Mouse (Mus musculus): ENCODE results near the gene Src. TPM values are rescaled to one million over a fixed set of nuclear protein-coding genes. Genes with fewer than 3 reads are reported as not detected.
"Not testable (repeated sequence)": the region's sequence is repeated elsewhere in the genome, so short reads cannot be mapped to it uniquely, and the experiment has no call there.

Src gene
- polyA plus RNA-seq, 1 experiment from 2014 or later: 18.5 TPM

DNA sequence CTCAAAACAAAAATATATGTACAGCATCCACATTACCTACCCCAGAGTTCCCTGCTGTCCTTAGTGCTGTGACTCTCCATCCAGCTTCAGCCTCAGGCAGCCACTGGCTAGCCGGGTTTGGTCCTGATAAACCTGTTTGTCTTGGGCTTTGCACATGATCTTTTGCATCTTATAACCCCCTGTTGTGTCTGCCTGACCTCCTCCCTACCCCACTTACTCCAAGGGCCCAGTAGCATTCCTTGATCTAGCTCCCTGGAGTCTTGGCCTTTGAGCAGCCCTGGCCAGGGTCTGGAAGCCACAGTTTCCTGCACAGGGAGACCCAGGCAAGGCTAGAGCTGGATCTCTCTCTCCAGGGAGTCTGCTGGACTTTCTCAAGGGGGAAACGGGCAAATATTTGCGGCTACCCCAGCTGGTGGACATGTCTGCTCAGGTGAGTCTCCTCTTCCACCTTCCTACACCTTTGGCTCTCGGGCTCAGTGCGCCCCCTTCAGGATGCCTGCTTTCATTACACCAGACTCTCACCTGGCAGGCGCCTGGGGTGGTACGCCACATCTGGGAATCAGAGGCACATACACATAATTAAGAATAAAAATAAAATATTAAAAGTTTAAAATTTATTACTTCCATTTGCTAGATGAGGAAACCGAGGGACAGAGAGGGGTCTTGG is 50.0 kb downstream of the Src start:
- H3K4me1 ChIP-seq: peaks cover 62% of the 10 kb centered on the region
- H3K4me2 ChIP-seq: no peak overlapping the region
- ATAC-seq (ENCODE audit: insufficient number of reproducible peaks, low FRiP score, low TSS enrichment, low read depth): no peak
- H3K27ac ChIP-seq: no peak overlapping the region
- no peak overlapping the region for H3K4me3 ChIP-seq
- WGBS: 62% methylated on average over 8 of the region's 8 CpGs
- H3K9ac ChIP-seq: no peak overlapping the region
- no peaks in the 10 kb centered on the region for H3K9me3 ChIP-seq
- peaks cover 62% of the 10 kb centered on the region for H3K36me3 ChIP-seq
- no peaks in the 10 kb centered on the region for H3K27me3 ChIP-seq

DNA sequence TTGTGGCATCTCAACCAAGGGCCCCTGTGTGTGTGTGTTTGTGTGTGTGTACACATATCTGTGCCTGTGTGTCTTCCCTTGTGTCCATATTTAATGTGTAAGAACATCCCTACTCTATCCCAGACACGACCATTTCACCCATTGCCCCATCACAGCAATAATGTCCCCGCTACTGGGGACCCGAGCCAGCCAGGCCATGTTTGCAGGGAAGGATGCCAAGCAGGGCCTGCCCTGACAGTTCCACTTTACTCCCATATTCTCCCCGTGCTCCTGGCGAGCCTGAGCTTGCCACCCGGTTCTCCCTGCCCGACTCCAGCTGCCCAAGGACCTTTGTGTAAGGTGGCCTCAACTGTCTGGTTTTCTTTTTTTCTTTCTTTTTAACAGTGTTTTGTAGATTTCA is 53.0 kb downstream of the Src start:
- no peaks in the 10 kb centered on the region for H3K9me3 ChIP-seq
- H3K36me3 ChIP-seq: peaks cover 43% of the 10 kb centered on the region
- peak overlapping the region; percentile 67 for H3K27ac ChIP-seq
- peaks cover 64% of the 10 kb centered on the region for H3K4me1 ChIP-seq
- H3K9ac ChIP-seq: no peak overlapping the region
- no peak overlapping the region for H3K4me2 ChIP-seq
- no peak for ATAC-seq (ENCODE audit: insufficient number of reproducible peaks, low FRiP score, low TSS enrichment, low read depth)
- no peaks in the 10 kb centered on the region for H3K27me3 ChIP-seq
- no peak overlapping the region for H3K4me3 ChIP-seq
- 50% methylated on average over 7 of the region's 7 CpGs for WGBS

DNA sequence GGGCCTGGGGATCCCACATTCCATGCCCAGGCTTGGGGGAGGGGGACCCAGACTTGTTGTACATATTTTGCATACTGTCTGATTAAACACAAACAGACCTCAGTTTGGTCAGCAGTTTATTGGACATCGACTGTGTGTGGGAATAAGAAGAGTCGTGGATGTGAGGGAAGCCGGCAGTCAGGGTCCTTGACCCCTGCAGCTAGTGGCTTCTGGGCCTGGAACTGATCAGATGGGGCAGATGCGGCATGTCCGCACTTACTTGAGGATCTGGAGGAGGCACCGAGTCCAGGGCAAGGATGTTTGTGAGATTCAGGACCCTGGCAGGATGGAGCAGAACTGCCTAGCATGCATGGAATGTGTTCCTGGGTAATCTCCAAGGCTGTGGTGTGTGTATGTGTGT is 53.5 kb downstream of the Src start:
- Histone ChIP-seq H3K27me3 (no peaks in the 10 kb centered on the region), H3K27ac (peak overlapping the region; percentile 67), H3K9ac (no peak overlapping the region), H3K36me3 (peaks cover 39% of the 10 kb centered on the region), H3K4me2 (no peak overlapping the region), H3K4me3 (no peak overlapping the region), H3K4me1 (peaks cover 64% of the 10 kb centered on the region), H3K9me3 (no peaks in the 10 kb centered on the region)
- WGBS: 19% methylated on average over 6 of the region's 6 CpGs
- ATAC-seq (ENCODE audit: insufficient number of reproducible peaks, low FRiP score, low TSS enrichment, low read depth): no peak

DNA sequence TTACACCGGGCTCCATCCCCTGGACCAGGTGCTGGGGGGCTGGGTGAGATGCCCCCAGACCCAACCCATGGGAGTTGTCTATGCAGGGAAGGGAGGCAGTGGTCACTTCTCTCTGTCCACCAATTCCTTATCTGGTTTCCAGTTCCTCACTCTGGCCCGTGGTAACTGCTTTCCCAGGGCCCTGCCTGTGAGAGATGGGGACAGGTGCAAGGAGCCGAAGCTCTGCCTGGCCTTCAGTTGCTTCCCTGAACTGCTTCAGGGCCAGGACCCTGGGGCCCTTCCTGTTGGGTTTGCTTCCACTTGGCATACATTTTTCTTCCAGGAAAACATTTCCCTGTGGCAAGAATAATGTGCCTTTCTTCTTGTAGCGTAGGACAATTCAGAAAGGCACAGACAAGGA is 54.2 kb downstream of the Src start:
- WGBS: 56% methylated on average over 4 of the region's 4 CpGs
- no peak for ATAC-seq (ENCODE audit: insufficient number of reproducible peaks, low FRiP score, low TSS enrichment, low read depth)
- peaks cover 64% of the 10 kb centered on the region for H3K4me1 ChIP-seq

DNA sequence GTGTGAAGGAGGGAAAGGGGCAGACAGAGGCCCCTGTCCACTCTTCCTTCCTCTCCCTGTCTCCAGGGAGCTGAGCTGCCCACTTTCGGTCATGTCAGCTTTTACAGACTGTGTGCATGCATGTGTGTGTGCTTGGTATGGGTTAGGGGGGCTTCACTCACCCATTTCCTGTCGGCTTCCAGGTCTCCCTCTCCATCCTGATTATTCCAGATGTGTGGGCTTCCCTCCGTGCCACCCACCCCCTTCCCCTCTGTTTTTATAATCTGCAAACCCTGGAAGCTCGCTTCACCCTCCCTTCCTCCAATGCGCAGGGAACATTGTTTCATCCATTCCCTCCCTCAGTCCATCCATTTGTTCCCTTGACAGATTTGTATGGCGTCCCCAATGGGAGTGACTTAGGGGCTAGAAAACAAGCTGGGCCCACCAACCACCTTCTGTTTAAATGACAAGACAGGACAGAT is 56.1 kb downstream of the Src start:
- Histone ChIP-seq H3K4me2 (0 out of 2 replicates have a peak overlapping the region, but pooled peaks have one; percentile 3), H3K27me3 (no peaks in the 10 kb centered on the region), H3K4me3 (no peak overlapping the region), H3K9me3 (no peaks in the 10 kb centered on the region), H3K9ac (no peak overlapping the region), H3K27ac (peak overlapping the region; percentile 63), H3K36me3 (peaks cover 14% of the 10 kb centered on the region), H3K4me1 (peaks cover 62% of the 10 kb centered on the region)
- 18% methylated on average over 6 of the region's 6 CpGs for WGBS
- no peak for ATAC-seq (ENCODE audit: insufficient number of reproducible peaks, low FRiP score, low TSS enrichment, low read depth)

More for the DNA sequence above, 54.2 kb downstream of the Src start:
- H3K4me2 ChIP-seq: no peak overlapping the region
- H3K4me3 ChIP-seq: no peak overlapping the region
- H3K36me3 ChIP-seq: peaks cover 32% of the 10 kb centered on the region
- H3K9ac ChIP-seq: no peak overlapping the region
- H3K27me3 ChIP-seq: no peaks in the 10 kb centered on the region
- H3K27ac ChIP-seq: peak overlapping the region; percentile 67
- no peaks in the 10 kb centered on the region for H3K9me3 ChIP-seq

DNA sequence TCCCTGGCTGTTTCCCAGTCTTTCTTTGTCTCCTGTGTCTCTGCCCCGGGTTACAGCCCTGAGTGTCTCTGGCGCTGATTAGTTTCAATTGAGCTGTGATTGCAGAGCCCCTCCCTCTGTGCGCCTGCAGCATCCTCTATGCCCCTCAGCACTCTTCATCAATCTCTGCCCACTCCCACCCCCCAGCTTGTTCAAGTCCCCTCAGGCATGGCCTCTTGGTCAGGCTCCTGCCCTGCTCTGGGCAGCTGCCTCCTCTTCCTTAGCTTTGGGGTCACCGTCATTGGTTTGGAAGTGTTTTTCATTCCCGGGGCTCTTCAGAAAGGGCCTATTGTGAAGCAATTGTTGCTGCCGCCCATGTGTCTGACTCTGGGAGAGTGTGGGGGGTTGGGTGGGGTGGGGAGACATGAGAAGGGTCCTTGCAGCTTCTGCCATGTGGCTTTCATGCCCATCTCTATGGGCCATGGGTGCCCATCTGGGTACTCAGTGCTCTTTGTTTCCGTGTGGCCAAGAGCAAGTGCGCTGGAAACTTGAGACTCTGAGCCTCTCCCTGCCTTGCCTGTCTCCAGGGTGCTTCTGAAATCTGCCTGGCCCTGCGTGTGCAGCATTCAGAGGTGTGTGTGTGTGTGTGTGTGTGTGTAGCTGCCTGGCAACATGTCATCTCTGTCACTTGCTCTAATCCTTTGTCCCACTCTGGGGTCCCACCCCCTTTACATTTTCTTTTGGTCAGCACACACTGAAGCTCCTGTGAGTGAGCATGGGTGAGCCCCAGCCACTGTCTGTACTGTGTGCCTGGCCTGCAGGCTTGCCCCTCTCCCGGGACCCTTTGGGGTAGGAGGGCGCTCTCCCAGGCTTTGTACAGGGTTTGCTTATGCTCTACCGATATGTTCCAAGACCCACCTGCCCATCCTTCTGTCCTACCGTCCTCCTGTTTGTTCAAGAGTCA is 57.5 kb downstream of the Src start:
- H3K9ac ChIP-seq: no peak overlapping the region
- no peaks in the 10 kb centered on the region for H3K36me3 ChIP-seq
- H3K4me3 ChIP-seq: no peak overlapping the region
- H3K9me3 ChIP-seq: no peaks in the 10 kb centered on the region
- H3K4me1 ChIP-seq: peaks cover 57% of the 10 kb centered on the region
- peak overlapping the region; percentile 63 for H3K27ac ChIP-seq
- H3K27me3 ChIP-seq: no peaks in the 10 kb centered on the region
- no peak overlapping the region for H3K4me2 ChIP-seq
- WGBS: 27% methylated on average over 13 of the region's 13 CpGs
- 0 out of 2 replicates have a peak, but pooled peaks have one; percentile 43 for ATAC-seq (ENCODE audit: insufficient number of reproducible peaks, low FRiP score, low TSS enrichment, low read depth)

DNA sequence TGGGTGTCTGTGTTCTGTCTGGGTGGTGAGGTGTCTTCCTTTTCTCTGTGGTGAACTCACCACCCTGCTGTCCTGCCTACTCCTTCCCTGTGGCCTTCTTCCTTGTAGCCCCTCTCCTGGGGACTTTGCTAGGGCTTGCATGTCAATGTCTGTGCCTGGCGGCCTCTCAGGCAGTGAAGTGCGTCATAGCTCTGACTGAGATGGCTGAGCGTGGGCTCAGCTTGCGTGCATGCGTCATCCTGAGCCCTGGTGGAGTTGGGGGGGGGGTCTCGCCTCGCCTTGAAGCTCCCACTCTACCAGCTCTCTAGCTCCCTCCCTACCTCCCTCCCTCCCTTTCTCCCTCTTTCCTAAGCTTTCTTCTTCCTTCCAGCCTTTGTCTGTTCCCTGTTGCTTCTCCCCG is 60.4 kb downstream of the Src start:
- H3K27me3 ChIP-seq: no peaks in the 10 kb centered on the region
- no peak for ATAC-seq (ENCODE audit: insufficient number of reproducible peaks, low FRiP score, low TSS enrichment, low read depth)
- peaks cover 47% of the 10 kb centered on the region for H3K4me1 ChIP-seq
- no peak overlapping the region for H3K9ac ChIP-seq
- H3K9me3 ChIP-seq: no peaks in the 10 kb centered on the region
- 58% methylated on average over 8 of the region's 8 CpGs for WGBS
- no peak overlapping the region for H3K4me2 ChIP-seq
- no peak overlapping the region for H3K27ac ChIP-seq
- no peaks in the 10 kb centered on the region for H3K36me3 ChIP-seq
- no peak overlapping the region for H3K4me3 ChIP-seq

DNA sequence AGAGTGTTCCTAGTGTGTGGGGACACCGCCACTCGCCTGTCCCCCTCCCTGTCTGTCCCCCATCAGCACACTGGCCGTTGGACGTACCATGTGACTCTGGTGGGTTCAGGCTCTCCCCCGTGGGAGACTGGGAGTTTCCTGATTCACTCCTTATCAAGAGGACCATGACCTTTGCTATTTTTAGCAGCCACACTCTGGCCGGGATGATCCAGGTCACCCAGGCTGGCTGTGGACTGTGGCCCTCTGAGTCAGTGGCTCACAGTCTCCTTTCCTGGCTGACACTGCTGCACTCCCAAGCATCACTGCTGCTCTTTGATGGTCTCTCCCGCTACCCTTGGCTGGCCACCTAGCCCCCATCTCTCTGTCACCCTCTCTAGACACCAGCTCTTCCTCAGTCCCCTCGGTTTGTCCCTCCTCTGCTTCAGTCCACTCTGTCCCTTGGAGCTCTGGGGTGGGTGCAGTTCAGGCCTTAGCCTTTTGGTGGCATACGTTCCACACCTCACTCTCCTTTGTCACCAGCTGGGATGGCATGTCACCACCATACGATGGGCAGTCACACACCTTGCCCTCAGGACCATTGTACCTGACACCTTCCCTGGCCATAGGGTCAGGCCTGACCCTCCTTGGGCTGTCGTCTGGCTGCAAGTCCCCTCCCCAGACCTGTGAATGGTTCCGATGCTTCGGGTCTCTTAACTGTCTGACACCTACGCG is 61.8 kb downstream of the Src start:
- H3K4me2 ChIP-seq: no peak overlapping the region
- H3K9me3 ChIP-seq: no peaks in the 10 kb centered on the region
- peaks cover 33% of the 10 kb centered on the region for H3K4me1 ChIP-seq
- whole genome bisulfite sequencing: 50% methylated on average over 15 of the region's 15 CpGs
- ATAC-seq (ENCODE audit: insufficient number of reproducible peaks, low FRiP score, low TSS enrichment, low read depth): no peak
- H3K27me3 ChIP-seq: no peaks in the 10 kb centered on the region
- no peak overlapping the region for H3K4me3 ChIP-seq
- H3K9ac ChIP-seq: no peak overlapping the region
- H3K27ac ChIP-seq: no peak overlapping the region
- H3K36me3 ChIP-seq: no peaks in the 10 kb centered on the region

DNA sequence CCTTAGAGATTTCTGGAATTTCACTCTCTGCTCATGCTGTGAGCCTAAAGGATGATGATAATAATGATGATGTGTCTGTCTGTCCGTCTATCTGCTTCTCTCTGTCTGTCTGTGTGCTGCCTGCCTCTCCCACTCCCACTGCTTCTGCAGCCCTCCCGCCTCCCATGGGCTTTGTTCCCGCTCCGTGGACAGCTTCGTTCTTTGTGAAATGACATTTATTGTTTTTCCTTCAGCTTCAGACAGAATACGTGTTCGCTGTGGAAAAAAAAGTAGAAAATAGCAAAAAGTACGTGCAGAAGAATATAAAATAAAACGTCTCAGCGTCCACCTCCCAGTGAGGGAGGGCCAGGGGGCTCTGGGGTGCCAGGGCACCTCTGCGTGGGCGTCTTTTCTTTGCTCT is 64.5 kb downstream of the Src start:
- H3K27me3 ChIP-seq: no peaks in the 10 kb centered on the region
- H3K4me2 ChIP-seq: no peak overlapping the region
- H3K9ac ChIP-seq: no peak overlapping the region
- ATAC-seq (ENCODE audit: insufficient number of reproducible peaks, low FRiP score, low TSS enrichment, low read depth): no peak
- no peaks in the 10 kb centered on the region for H3K36me3 ChIP-seq
- H3K4me1 ChIP-seq: peaks cover 25% of the 10 kb centered on the region
- H3K9me3 ChIP-seq: no peaks in the 10 kb centered on the region
- H3K27ac ChIP-seq: peak overlapping the region; percentile 27; the same call in 1 of the 2 replicates
- WGBS: 44% methylated on average over 12 of the region's 12 CpGs
- H3K4me3 ChIP-seq: no peak overlapping the region

DNA sequence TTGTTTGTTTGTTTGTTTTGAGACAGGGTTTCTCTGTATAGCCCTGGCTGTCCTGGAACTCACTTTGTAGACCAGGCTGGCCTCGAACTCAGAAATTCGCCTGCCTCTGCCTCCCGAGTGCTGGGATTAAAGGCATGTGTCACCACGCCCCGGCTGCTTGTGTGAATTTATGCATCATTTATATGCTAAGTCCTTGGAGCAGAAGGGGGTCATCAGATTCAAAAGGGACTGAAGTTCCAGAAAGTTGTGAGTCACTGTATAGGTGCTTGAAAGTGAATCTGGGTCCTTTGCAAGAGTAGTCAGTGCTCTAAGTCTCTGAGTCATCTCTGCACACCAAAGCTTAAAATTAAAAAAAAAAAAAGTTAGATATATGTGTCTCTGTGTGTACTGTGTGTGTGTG is 68.3 kb downstream of the Src start:
- not testable (repeated sequence) for ATAC-seq (ENCODE audit: insufficient number of reproducible peaks, low FRiP score, low TSS enrichment, low read depth); H3K9ac ChIP-seq; H3K27ac ChIP-seq; H3K9me3 ChIP-seq; H3K36me3 ChIP-seq; H3K4me2 ChIP-seq; H3K27me3 ChIP-seq; H3K4me3 ChIP-seq
- 75% methylated on average over 5 of the region's 5 CpGs for WGBS
- H3K4me1 ChIP-seq: peaks cover 16% of the 10 kb centered on the region

DNA sequence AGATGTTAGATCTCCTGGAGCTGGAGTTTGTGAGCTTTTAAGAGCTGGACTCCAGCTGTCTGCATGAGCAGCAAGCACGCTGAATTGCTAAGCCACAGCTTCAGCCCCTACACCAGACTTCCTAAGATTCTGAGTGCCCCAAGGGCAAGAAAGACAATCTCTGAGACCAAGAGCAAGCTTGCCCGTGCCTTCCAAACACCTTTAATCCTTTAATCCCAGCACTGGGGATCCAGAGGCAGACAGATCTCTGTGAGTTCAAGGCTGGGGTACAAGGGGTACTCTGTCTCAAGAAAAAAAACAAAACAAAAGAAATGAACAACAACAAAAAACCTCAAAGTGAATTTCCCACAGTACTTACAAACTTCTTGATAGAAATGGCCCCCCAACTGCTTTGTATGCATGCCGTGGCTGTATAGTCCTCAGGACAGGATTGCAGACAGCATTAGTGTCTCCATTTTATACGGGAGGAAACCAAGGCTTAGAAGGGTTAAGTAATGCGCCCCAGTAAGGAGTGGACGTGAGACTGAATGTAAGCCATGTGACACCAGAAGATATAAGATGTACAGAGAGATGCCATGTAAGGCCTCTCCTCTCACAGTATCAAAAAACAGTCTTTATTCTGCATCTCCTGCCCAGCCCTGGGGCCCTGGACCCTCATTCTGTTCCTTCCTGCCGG is 68.9 kb downstream of the Src start:
- Histone ChIP-seq H3K27ac (no peak overlapping the region), H3K9ac (no peak overlapping the region), H3K36me3 (no peaks in the 10 kb centered on the region), H3K9me3 (no peaks in the 10 kb centered on the region), H3K4me3 (no peak overlapping the region), H3K4me2 (no peak overlapping the region), H3K4me1 (peaks cover 15% of the 10 kb centered on the region), H3K27me3 (no peaks in the 10 kb centered on the region)
- WGBS: 40% methylated on average over 7 of the region's 7 CpGs
- ATAC-seq (ENCODE audit: insufficient number of reproducible peaks, low FRiP score, low TSS enrichment, low read depth): no peak

Measured in limb, embryonic 15.5 days (tissue).